Mouse (Mus musculus) olfactory bulb, adult 2 months (tissue): ENCODE results near the gene C9orf72.

ENCODE experiments used
- CTCF ChIP-seq: fragments of 200-500 bp; IDR thresholded peaks from 2 replicates; pipeline ENCODE4 v1.5.1; 2012; ENCODE audit warnings: low read depth, mild to moderate bottlenecking, low read length, moderate library complexity; ENCODE audit not compliant: insufficient read depth
- POLR2A ChIP-seq: fragments of 200-500 bp; IDR thresholded peaks from 2 replicates; pipeline ENCODE4 v1.6.1; 2012; ENCODE audit warnings: mild to moderate bottlenecking, low read depth, low read length, moderate library complexity; ENCODE audit not compliant: insufficient read depth

- TF ChIP-seq CTCF: no peak
- no peak for TF ChIP-seq POLR2A
Measured at GRCm38 (mm10) chr4:35146597-35146996, 79.4 kb downstream of the C9orf72 start.
